Mouse (Mus musculus): ENCODE data around the gene Actbl2.

Actbl2 gene

GRCm38 (mm10) chr13:111271868-111272267 is 17.1 kb downstream of the Actbl2 start:
- no peak for DNase-seq

- peak; percentile 83 for DNase-seq
These were observed 31.9 kb downstream of the Actbl2 start for GRCm38 (mm10) chr13:111286461-111287385.

GRCm38 (mm10) chr13:111291161-111291957 is 36.5 kb downstream of the Actbl2 start:
- DNase-seq: no peak

- DNase-seq: peak; percentile 77 to 85
These were observed 37.2 kb downstream of the Actbl2 start for GRCm38 (mm10) chr13:111291958-111292493.

- DNase-seq: no peak
These were observed 38.7 kb downstream of the Actbl2 start for GRCm38 (mm10) chr13:111293478-111293877.

GRCm38 (mm10) chr13:111294965-111295494 is 40.2 kb downstream of the Actbl2 start:
- no peak for DNase-seq

GRCm38 (mm10) chr13:111296029-111296428 is 41.2 kb downstream of the Actbl2 start:
- DNase-seq: no peak

- no peak for DNase-seq
These were observed 42.8 kb downstream of the Actbl2 start for GRCm38 (mm10) chr13:111297614-111298013.

GRCm38 (mm10) chr13:111299145-111299713 is 44.4 kb downstream of the Actbl2 start:
- DNase-seq: no peak

GRCm38 (mm10) chr13:111300846-111301245 is 46.0 kb downstream of the Actbl2 start:
- DNase-seq: peak; percentile 77 to 80

- DNase-seq: no peak
These were observed 46.6 kb downstream of the Actbl2 start for GRCm38 (mm10) chr13:111301431-111301830.

- peak; percentile 25 to 31 for DNase-seq
These were observed 49.4 kb downstream of the Actbl2 start for GRCm38 (mm10) chr13:111304194-111304593.

- no peak for DNase-seq
These were observed 49.9 kb downstream of the Actbl2 start for GRCm38 (mm10) chr13:111304736-111305135.

All from cerebellum, postnatal 10 days (tissue).